Mouse (Mus musculus) liver, postnatal 0 days (tissue): Measurements from ENCODE around the gene Cryz. TPM values are rescaled to one million over a fixed set of nuclear protein-coding genes. Genes with fewer than 3 reads are reported as not detected.

Source experiments
- ATAC-seq: fragments of 200-750 bp; cut with Nextera tagmentation; 2 replicates; pipeline ENCODE4 v1.8.0; 2017; ENCODE audit warnings: mild to moderate bottlenecking, moderate library complexity
- DNase-seq: peaks from one replicate; pipeline ENCODE4 v3.0.0-alpha.2; 2016
- H3K27ac ChIP-seq: fragments of 300-500 bp; sonication (generic); 2 replicates; pipeline ENCODE4 v1.5.1; 2014; ENCODE audit warnings: antibody characterized with exemption, moderate library complexity, mild to moderate bottlenecking, low read depth
- H3K27me3 ChIP-seq: fragments of 300-500 bp; sonication (generic); 2 replicates; pipeline ENCODE4 v1.6.1; 2014; ENCODE audit warnings: low read length, control low read depth, mixed read lengths; ENCODE audit not compliant: insufficient read depth
- H3K36me3 ChIP-seq: fragments of 300-500 bp; sonication (generic); replicated peaks from 2 replicates; pipeline ENCODE4 v1.6.1; 2014; ENCODE audit warnings: mild to moderate bottlenecking, control low read depth, low read length, moderate library complexity, mixed read lengths; ENCODE audit not compliant: insufficient read depth
- H3K4me1 ChIP-seq: fragments of 300-500 bp; sonication (generic); 2 replicates; pipeline ENCODE4 v1.6.1; 2014; ENCODE audit warnings: antibody characterized with exemption, mild to moderate bottlenecking, control low read depth; ENCODE audit not compliant: insufficient read depth
- H3K4me2 ChIP-seq: fragments of 300-500 bp; sonication (generic); 2 replicates; pipeline ENCODE4 v1.6.1; 2014; ENCODE audit warnings: low read depth, mild to moderate bottlenecking, low read length, moderate library complexity, mixed read lengths
- H3K4me3 ChIP-seq: fragments of 300-500 bp; sonication (generic); 2 replicates; pipeline ENCODE4 v1.5.1; 2014; ENCODE audit warnings: low read depth, low read length
- H3K9ac ChIP-seq: fragments of 300-500 bp; sonication (generic); replicated peaks from 2 replicates; pipeline ENCODE4 v1.6.1; 2014; ENCODE audit warnings: mild to moderate bottlenecking, moderate library complexity
- H3K9me3 ChIP-seq: fragments of 300-500 bp; sonication (generic); 2 replicates; pipeline ENCODE4 v1.6.1; 2016; ENCODE audit warnings: mild to moderate bottlenecking, control low read depth, low read length, mixed read lengths
- CTCF ChIP-seq: sonication (generic); IDR thresholded peaks from 2 replicates; pipeline ENCODE4 v1.5.1; 2016; ENCODE audit warnings: antibody characterized with exemption, low read depth
- EP300 ChIP-seq: IDR thresholded peaks from 2 replicates; pipeline ENCODE4 v1.6.1; 2016; ENCODE audit warnings: antibody characterized with exemption, low read depth, mild to moderate bottlenecking
- WGBS: fragments of 180-500 bp; shearing (Covaris S2); extraction: QIAGEN DNeasy Blood & Tissue Kit; methylation state at CpG from one replicate; pipeline ENCODE4 v1.1.7; 2014; ENCODE audit not compliant: insufficient replicate concordance; 5-methylcytosine and 5-hydroxymethylcytosine counted together
- polyA plus RNA-seq: library from polyadenylated mRNA; unstranded; fragments of >200 nt; fragmentation: Nextera tagmentation; extraction: Ambion mirVana; gene quantifications from 2 replicates; pipeline ENCODE4 v1.2.1, GENCODE M21; 2015

The Cryz gene
- polyA plus RNA-seq, 1 experiment from 2014 or later = 27.5 TPM

- Histone ChIP-seq H3K36me3 (no peaks in the 10 kb centered on the region), H3K27ac (no peak overlapping the region), H3K4me3 (no peak overlapping the region), H3K27me3 (no peaks in the 10 kb centered on the region), H3K4me1 (no peaks in the 10 kb centered on the region), H3K4me2 (no peak overlapping the region), H3K9me3 (no peaks in the 10 kb centered on the region), H3K9ac (no peak overlapping the region)
- DNase-seq (no peak), ATAC-seq (no peak)
- 79% methylated on average over 5 of the region's 5 CpGs for WGBS
- TF ChIP-seq CTCF (no peak), EP300 (no peak)
Measured at GRCm38 (mm10) chr3:154655711-154656110, 59.2 kb downstream of the Cryz start.

GRCm38 (mm10) chr3:154663545-154663944 lies 67.0 kb downstream of the Cryz start, which contains the start of gene Erich3:
Gene Erich3, plus strand, starts transcription at chr3:154663859.
- H3K9ac ChIP-seq = no peak within 1 kb of the TSS

GRCm38 (mm10) chr3:154663976-154664581 lies 67.6 kb downstream of the Cryz start:
- DNase-seq (no peak), ATAC-seq (no peak)
- WGBS = 9% methylated on average over 24 of the region's 27 CpGs
- Histone ChIP-seq H3K9me3 (no peaks in the 10 kb centered on the region), H3K9ac (no peak overlapping the region), H3K36me3 (no peaks in the 10 kb centered on the region), H3K4me2 (no peak overlapping the region), H3K27me3 (peaks cover 22% of the 10 kb centered on the region), H3K27ac (no peak overlapping the region), H3K4me1 (no peaks in the 10 kb centered on the region), H3K4me3 (no peak overlapping the region)
- TF ChIP-seq CTCF = no peak
- TF ChIP-seq EP300 = no peak

More at GRCm38 (mm10) chr3:154663545-154663944, 67.0 kb downstream of the Cryz start, which contains the start of gene Erich3:
- ATAC-seq = no peak
- DNase-seq = no peak
- no peak within 1 kb of the TSS for H3K27ac ChIP-seq
- no peak within 1 kb of the TSS for H3K4me3 ChIP-seq
- no peak for TF ChIP-seq CTCF
- no peak for TF ChIP-seq EP300
- H3K27me3 ChIP-seq = peaks cover 22% of the 10 kb centered on the region
- WGBS = 29% methylated on average over 7 of the region's 7 CpGs
- no peaks in the 10 kb centered on the region for H3K36me3 ChIP-seq
- no peaks in the 10 kb centered on the region for H3K4me1 ChIP-seq
- no peaks in the 10 kb centered on the region for H3K9me3 ChIP-seq
- no peak within 1 kb of the TSS for H3K4me2 ChIP-seq

GRCm38 (mm10) chr3:154664636-154665035 lies 68.1 kb downstream of the Cryz start:
- no peak overlapping the region for H3K4me3 ChIP-seq
- DNase-seq (no peak), ATAC-seq (no peak)
- no peak overlapping the region for H3K9ac ChIP-seq
- H3K4me2 ChIP-seq = no peak overlapping the region
- H3K4me1 ChIP-seq = no peaks in the 10 kb centered on the region
- TF ChIP-seq EP300 = no peak
- TF ChIP-seq CTCF = no peak
- 35% methylated on average over 4 of the region's 4 CpGs for WGBS
- peaks cover 22% of the 10 kb centered on the region for H3K27me3 ChIP-seq
- no peaks in the 10 kb centered on the region for H3K9me3 ChIP-seq
- no peak overlapping the region for H3K27ac ChIP-seq
- H3K36me3 ChIP-seq = no peaks in the 10 kb centered on the region

GRCm38 (mm10) chr3:154668485-154668884 lies 72.0 kb downstream of the Cryz start:
- Histone ChIP-seq H3K27ac (no peak overlapping the region), H3K4me2 (no peak overlapping the region), H3K27me3 (peaks cover 16% of the 10 kb centered on the region), H3K9ac (no peak overlapping the region), H3K36me3 (no peaks in the 10 kb centered on the region), H3K9me3 (no peaks in the 10 kb centered on the region), H3K4me3 (no peak overlapping the region), H3K4me1 (no peaks in the 10 kb centered on the region)
- WGBS = 70% methylated on average over 3 of the region's 3 CpGs
- ATAC-seq (no peak), DNase-seq (no peak)
- TF ChIP-seq EP300 = no peak
- no peak for TF ChIP-seq CTCF

- no peaks in the 10 kb centered on the region for H3K9me3 ChIP-seq
- no peak overlapping the region for H3K27ac ChIP-seq
- no peak for ATAC-seq
- 71% methylated on average over 6 of the region's 6 CpGs for WGBS
- TF ChIP-seq EP300 = no peak
- H3K9ac ChIP-seq = no peak overlapping the region
- H3K27me3 ChIP-seq = peaks cover 5% of the 10 kb centered on the region; the same call in 1 of the 2 replicates
- H3K4me3 ChIP-seq = no peak overlapping the region
- no peak for DNase-seq
- H3K4me1 ChIP-seq = no peaks in the 10 kb centered on the region
- no peaks in the 10 kb centered on the region for H3K36me3 ChIP-seq
- H3K4me2 ChIP-seq = no peak overlapping the region
Measured at GRCm38 (mm10) chr3:154670584-154670983, 74.1 kb downstream of the Cryz start.

GRCm38 (mm10) chr3:154671013-154671412 lies 74.5 kb downstream of the Cryz start:
- DNase-seq (no peak), ATAC-seq (no peak)
- H3K4me1 ChIP-seq = no peaks in the 10 kb centered on the region
- no peak overlapping the region for H3K27ac ChIP-seq
- no peak overlapping the region for H3K9ac ChIP-seq
- H3K4me3 ChIP-seq = no peak overlapping the region
- 58% methylated on average over 5 of the region's 5 CpGs for WGBS
- no peaks in the 10 kb centered on the region for H3K9me3 ChIP-seq
- H3K4me2 ChIP-seq = no peak overlapping the region
- 0 out of 2 replicates have a peak, but pooled peaks cover under 1% of the 10 kb centered on the region for H3K27me3 ChIP-seq
- no peaks in the 10 kb centered on the region for H3K36me3 ChIP-seq
- TF ChIP-seq EP300 (no peak), CTCF (no peak)

Other genes starting within 250 kb of the Cryz start
- gene Tyw3, start 393 bp downstream of the Cryz start, polyA plus RNA-seq = 2.5 and 2.9 TPM in 2 replicates
- not detected in 2 replicates for gene Erich3, start 67.1 kb downstream of the Cryz start, polyA plus RNA-seq